Mouse (Mus musculus) limb, embryonic 12.5 days (tissue): ENCODE measurements around the gene Epha4. TPM values are rescaled to one million over a fixed set of nuclear protein-coding genes. Genes with fewer than 3 reads are reported as not detected.

Experiments
- ATAC-seq: fragments of 200-750 bp; cut with Nextera tagmentation; 2 replicates; pipeline ENCODE4 v1.8.0; 2017; ENCODE audit warnings: low read depth, moderate TSS enrichment; ENCODE audit not compliant: insufficient number of reproducible peaks, insufficient read depth, low FRiP score, low TSS enrichment
- H3K27ac ChIP-seq: fragments of 300-500 bp; sonication (generic); 2 replicates; pipeline ENCODE4 v1.5.1; 2016; ENCODE audit warnings: mild to moderate bottlenecking, moderate library complexity
- H3K27me3 ChIP-seq: fragments of 300-500 bp; sonication (generic); 2 replicates; pipeline ENCODE4 v1.6.1; 2016; ENCODE audit warnings: mild to moderate bottlenecking, moderate library complexity
- H3K36me3 ChIP-seq: fragments of 300-500 bp; sonication (generic); 2 replicates; pipeline ENCODE4 v1.6.1; 2016; ENCODE audit warnings: mild to moderate bottlenecking, moderate library complexity
- H3K4me1 ChIP-seq: fragments of 300-500 bp; sonication (generic); replicated peaks from 2 replicates; pipeline ENCODE4 v1.6.1; 2016
- H3K4me2 ChIP-seq: fragments of 300-500 bp; sonication (generic); 2 replicates; pipeline ENCODE4 v1.6.1; 2016; ENCODE audit warnings: mild to moderate bottlenecking, moderate library complexity
- H3K4me3 ChIP-seq: fragments of 300-500 bp; sonication (generic); replicated peaks from 2 replicates; pipeline ENCODE4 v1.5.1; 2016; ENCODE audit warnings: mild to moderate bottlenecking
- H3K9ac ChIP-seq: fragments of 300-500 bp; sonication (generic); replicated peaks from 2 replicates; pipeline ENCODE4 v1.6.1; 2016; ENCODE audit warnings: mild to moderate bottlenecking, moderate library complexity
- H3K9me3 ChIP-seq: fragments of 300-500 bp; sonication (generic); 2 replicates; pipeline ENCODE4 v1.6.1; 2016; ENCODE audit warnings: mild to moderate bottlenecking, moderate library complexity
- WGBS: fragments of 180-500 bp; shearing (Covaris S2); methylation state at CpG from one replicate; pipeline ENCODE4 v1.1.7; 2016; 5-methylcytosine and 5-hydroxymethylcytosine counted together
- polyA plus RNA-seq: library from polyadenylated mRNA; unstranded; fragments of >200 nt; fragmentation: Nextera tagmentation; extraction: Ambion mirVana; gene quantifications from 2 replicates; pipeline ENCODE4 v1.2.1, GENCODE M21; 2016

Gene Epha4
- polyA plus RNA-seq, 1 experiment from 2014 or later = 57.7 TPM

DNA sequence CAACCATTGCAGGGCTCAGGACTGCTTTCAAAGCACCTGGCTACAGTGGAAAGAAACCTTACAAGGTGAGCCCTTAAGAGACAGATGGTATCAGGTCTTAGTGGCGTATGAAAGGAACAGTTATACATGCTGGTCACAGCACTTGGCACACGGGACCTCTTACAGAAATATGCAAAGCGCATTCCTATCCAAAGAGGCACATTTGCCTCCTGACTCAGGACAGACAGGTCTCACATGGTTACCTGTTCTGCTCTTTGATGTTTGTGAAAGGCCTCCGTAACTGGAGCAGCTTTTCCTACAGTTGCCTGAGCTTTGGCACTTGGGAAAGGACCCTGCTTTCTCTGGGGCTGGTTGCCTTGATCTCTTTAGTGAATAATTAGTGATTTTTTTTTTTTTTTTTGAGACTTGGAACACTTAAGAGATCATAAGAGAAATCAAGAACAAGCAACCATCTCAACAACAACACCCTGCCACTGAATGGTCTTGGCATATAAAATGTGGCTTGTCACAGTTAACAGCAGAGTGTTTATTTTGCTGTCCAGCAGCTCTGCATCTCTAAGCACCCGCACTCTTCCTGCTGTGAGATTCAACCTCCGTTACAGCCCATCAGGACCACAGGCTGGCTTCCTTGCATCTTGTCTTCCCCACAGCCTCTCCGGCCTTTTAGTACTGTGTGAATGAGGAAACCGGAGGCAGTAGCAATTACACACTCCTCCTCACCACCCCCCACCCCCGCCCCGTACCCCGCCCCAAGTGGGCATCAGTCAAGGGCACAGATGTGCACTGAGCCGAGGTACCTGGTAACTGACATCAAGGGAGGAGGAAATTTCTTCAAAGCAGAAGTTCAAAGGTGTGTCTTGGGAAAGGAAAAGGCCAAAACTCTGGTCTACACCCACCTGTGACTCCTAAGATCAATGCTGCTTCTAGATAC is 41.2 kb downstream of the Epha4 start:
- Histone ChIP-seq H3K4me3 (no peak overlapping the region), H3K9ac (no peak overlapping the region), H3K9me3 (no peaks in the 10 kb centered on the region), H3K4me1 (peaks cover 22% of the 10 kb centered on the region), H3K27me3 (no peaks in the 10 kb centered on the region), H3K4me2 (no peak overlapping the region), H3K27ac (no peak overlapping the region), H3K36me3 (peaks cover 18% of the 10 kb centered on the region)
- 38% methylated on average over 12 of the region's 12 CpGs for WGBS
- no peak for ATAC-seq

DNA sequence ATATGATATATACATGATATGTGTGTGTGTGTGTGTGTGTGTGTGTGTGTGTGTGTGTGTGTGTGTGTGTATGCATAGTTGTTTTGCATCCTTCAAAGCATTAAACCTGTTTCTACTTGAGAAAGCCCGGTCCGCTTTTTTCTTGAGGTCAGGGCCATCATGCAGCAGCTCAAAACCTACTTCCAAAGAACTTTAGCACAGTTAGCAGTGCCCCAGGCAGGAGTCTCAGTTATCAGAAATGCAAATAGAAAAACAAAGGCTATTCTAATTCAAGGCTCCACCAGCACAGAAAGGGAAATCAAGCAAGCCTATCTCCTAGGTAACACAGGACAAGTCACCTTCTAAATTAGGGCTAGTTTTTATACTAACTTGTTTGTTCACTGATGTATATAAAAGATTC is 42.3 kb downstream of the Epha4 start:
- ATAC-seq = no peak
- Histone ChIP-seq H3K27me3 (no peaks in the 10 kb centered on the region), H3K27ac (no peak overlapping the region), H3K4me3 (no peak overlapping the region), H3K9me3 (no peaks in the 10 kb centered on the region), H3K4me1 (peaks cover 22% of the 10 kb centered on the region), H3K36me3 (peaks cover 18% of the 10 kb centered on the region), H3K4me2 (no peak overlapping the region), H3K9ac (no peak overlapping the region)
- WGBS = 85% methylated on average over 2 of the region's 2 CpGs

DNA sequence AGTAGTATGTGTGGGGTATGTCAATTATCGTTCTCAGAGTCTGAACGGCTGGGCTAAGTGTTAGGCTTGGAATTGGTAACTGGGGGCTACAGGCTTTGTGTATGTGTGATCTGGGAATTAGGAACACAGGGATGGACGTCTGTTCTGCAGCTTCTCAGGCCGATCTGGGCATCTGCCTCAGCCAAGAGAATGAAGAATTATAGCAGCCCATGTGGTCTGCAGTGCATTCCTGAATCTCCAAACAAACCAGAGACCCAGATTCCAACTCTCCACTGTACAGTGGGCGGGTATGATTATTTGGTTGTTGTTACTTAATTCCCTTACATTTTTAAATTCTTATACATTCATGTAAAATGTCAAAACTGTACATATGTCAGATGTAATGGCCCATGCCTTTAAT is 43.4 kb downstream of the Epha4 start:
- ATAC-seq = no peak
- 59% methylated on average over 5 of the region's 5 CpGs for WGBS
- H3K27ac ChIP-seq = no peak overlapping the region

DNA sequence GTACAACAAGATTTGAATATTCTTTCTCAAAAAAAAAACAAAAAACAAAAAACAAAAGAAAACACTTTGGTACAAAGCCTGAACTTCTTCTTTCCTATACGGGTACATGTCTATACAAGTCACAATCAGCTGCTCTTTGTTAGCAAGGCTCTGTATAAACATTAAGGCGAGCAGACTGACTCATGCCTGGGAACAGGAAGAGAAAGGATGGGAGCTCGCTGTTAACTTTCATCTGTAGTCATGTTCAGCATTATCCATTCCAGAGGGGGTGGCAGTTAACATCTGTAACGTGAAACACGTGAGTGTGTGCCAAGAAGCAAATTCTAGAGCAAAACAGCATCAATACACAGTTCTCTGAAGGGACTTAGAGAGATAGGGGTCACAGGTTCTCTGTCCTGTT is 43.9 kb downstream of the Epha4 start:
- no peak overlapping the region for H3K9ac ChIP-seq
- no peaks in the 10 kb centered on the region for H3K27me3 ChIP-seq
- peaks cover 11% of the 10 kb centered on the region; the same call in 1 of the 2 replicates for H3K36me3 ChIP-seq
- no peak overlapping the region for H3K4me3 ChIP-seq
- no peak overlapping the region for H3K27ac ChIP-seq
- H3K9me3 ChIP-seq = no peaks in the 10 kb centered on the region
- peaks cover 22% of the 10 kb centered on the region for H3K4me1 ChIP-seq
- no peak for ATAC-seq
- WGBS = 51% methylated on average over 5 of the region's 5 CpGs
- H3K4me2 ChIP-seq = no peak overlapping the region

More for the DNA sequence above, 43.4 kb downstream of the Epha4 start:
- Histone ChIP-seq H3K27me3 (no peaks in the 10 kb centered on the region), H3K9me3 (no peaks in the 10 kb centered on the region), H3K4me2 (no peak overlapping the region), H3K4me1 (peaks cover 22% of the 10 kb centered on the region), H3K36me3 (peaks cover 11% of the 10 kb centered on the region; the same call in 1 of the 2 replicates), H3K4me3 (no peak overlapping the region), H3K9ac (no peak overlapping the region)

DNA sequence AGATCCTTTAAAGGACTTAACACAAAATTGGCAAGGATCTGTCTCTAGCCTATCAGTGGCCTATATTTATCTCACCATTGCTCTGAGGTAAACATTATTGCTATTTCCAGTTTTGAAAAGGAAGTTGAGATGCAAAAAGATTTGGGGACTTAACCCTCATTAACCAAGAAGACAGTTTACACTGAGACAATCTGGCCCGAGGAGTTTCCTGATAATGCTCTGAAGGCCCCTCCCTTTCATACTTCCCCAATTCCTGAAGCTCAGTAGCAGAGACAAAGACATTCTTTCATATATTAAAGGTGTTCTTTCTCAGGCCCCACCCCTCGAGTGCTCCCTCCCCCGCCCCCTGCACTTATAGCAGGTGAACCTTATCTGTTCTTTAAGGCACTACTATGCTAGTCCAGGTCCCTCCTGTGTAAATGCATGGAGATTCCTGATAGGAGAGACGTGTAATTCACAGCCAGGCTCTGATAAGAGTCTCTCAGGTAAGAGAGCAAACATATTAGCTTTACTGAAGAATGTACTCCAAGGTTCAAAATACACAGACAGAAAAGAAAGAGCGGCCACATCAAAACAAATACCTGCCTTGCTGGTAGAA is 46.1 kb downstream of the Epha4 start:
- Histone ChIP-seq H3K9ac (no peak overlapping the region), H3K36me3 (peaks cover 11% of the 10 kb centered on the region; the same call in 1 of the 2 replicates), H3K4me2 (no peak overlapping the region), H3K4me3 (no peak overlapping the region), H3K9me3 (no peaks in the 10 kb centered on the region), H3K27me3 (no peaks in the 10 kb centered on the region), H3K27ac (no peak overlapping the region), H3K4me1 (peaks cover 5% of the 10 kb centered on the region)
- 84% methylated on average over 5 of the region's 5 CpGs for WGBS
- no peak for ATAC-seq

DNA sequence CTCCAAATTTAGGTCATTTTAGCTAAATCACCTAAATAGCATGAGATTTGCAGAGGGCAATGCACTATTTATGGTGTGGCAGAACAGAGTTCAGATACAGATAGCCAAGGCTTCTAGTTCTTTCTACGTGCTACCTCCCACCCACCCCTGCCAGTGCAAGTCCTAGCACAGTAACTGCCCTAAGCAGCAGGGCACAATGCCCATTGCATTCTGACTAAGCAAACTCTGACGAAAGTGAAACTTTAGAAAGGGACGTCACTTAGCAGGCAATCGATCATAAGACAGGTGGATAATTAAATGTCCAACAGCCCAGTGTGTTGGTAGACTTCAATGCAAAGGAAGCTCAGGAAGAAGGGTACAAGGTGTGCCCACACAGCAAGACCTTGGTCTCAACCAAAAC is 49.4 kb downstream of the Epha4 start:
- ATAC-seq = no peak
- H3K4me1 ChIP-seq = peaks cover 9% of the 10 kb centered on the region

DNA sequence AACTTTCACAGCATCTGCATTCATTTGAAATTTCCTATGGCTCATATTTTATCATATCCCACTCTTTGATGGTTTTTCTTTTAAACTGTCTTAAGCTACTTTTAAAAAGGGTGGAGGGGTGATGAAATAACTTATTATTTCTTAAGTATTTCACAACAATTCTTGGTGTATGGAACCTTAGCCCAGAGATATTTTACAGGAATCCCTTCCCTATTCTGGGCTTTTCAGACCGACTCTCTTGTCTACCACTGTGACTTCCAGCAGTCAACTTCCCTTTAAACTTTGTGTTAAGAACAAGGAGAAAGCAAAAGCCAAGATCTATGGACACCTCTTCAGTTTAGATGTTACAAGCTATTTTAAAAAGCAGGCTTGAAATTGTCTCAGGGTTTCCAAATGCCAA is 50.8 kb downstream of the Epha4 start:
- H3K4me3 ChIP-seq = no peak overlapping the region
- peaks cover 9% of the 10 kb centered on the region; the same call in 1 of the 2 replicates for H3K36me3 ChIP-seq
- no peak overlapping the region for H3K9ac ChIP-seq
- H3K4me1 ChIP-seq = peaks cover 14% of the 10 kb centered on the region
- H3K27ac ChIP-seq = no peak overlapping the region
- H3K9me3 ChIP-seq = no peaks in the 10 kb centered on the region
- no peak overlapping the region for H3K4me2 ChIP-seq
- no peaks in the 10 kb centered on the region for H3K27me3 ChIP-seq
- no peak for ATAC-seq
- WGBS = 64% methylated on average over 1 of the region's 1 CpGs

More for the DNA sequence above, 49.4 kb downstream of the Epha4 start:
- 80% methylated on average over 4 of the region's 4 CpGs for WGBS
- Histone ChIP-seq H3K9me3 (no peaks in the 10 kb centered on the region), H3K9ac (no peak overlapping the region), H3K4me2 (no peak overlapping the region), H3K36me3 (peaks cover 4% of the 10 kb centered on the region; the same call in 1 of the 2 replicates), H3K4me3 (no peak overlapping the region), H3K27ac (no peak overlapping the region), H3K27me3 (no peaks in the 10 kb centered on the region)

DNA sequence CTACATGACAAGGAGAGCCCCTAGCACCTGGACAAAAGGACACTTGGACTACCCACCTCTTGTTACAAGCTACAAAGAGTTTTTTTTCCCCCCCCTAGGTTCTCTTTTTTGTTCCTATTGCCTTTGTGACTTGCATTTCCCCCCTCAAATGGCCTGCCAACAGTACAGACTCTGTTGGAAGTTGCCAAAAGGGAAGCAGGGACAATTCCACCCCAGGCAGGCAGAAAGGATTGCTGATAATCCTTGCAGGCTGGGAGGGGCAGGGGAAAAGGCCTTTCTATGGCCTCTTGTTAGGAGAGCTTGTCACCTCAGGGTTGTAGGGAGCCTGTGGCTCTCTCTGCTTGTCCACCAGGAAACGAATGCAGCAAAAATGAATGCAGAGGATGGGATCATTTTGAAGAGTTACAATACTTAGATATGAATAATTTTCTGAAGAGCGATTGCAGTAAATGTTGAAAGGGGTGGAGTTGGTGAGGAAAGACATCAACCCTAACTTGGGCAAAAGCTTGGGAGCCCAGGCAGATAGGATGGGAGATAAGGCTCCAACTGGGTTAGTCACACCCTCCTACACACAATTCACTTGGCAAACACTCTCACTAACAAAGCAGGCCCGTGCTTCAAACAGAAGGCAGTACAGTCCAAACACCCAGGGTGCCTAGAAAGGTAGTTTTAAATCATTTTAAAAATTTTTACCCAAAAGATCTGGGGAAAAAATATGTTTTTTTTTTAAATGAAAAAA is 52.8 kb downstream of the Epha4 start:
- Histone ChIP-seq H3K4me3 (no peak overlapping the region), H3K36me3 (peaks cover 12% of the 10 kb centered on the region; the same call in 1 of the 2 replicates), H3K27me3 (no peaks in the 10 kb centered on the region), H3K9ac (no peak overlapping the region), H3K4me2 (no peak overlapping the region), H3K9me3 (no peaks in the 10 kb centered on the region), H3K4me1 (peaks cover 29% of the 10 kb centered on the region), H3K27ac (no peak overlapping the region)
- WGBS = 30% methylated on average over 3 of the region's 3 CpGs
- ATAC-seq = no peak

DNA sequence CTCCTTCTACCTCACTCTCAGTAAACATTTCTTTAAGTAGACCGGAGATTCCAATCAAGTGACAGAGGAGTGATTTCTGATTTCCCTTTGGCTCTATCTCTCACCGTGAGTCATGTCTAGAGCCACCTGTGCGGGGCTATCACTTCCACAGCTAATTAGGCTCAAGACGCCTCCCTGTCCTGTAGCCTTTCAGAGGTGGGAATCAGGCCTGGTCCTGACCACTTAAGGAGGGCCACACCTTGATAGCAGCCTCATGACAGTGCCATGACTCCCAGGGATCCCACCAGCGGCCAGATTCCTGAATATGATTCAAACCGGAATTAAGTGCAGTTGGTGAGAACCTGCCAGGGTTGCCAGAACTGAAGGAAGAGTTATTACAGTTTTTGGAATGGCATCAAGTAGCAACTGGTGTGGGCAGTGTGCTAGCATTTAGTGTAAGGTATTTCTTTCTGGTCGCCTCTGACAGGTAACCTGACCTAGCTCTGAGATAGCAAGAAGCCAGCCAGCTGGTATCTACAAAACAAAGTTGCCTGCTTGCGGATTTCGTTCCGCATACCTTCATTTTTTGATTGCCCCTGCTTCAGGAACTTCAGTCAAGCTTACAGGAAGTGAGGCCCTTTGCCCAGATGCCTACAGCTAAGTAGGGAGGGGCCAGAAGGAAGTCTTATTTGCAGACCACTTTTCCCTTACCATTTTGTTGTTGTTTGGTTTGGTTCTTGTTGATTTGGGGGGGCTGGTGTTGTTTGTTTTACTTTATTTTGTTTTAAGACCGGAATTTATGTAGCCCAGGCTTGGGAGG is 53.9 kb downstream of the Epha4 start:
- H3K27me3 ChIP-seq = no peaks in the 10 kb centered on the region
- no peaks in the 10 kb centered on the region for H3K9me3 ChIP-seq
- H3K4me2 ChIP-seq = no peak overlapping the region
- no peak overlapping the region for H3K4me3 ChIP-seq
- ATAC-seq = no peak
- no peak overlapping the region for H3K27ac ChIP-seq
- H3K9ac ChIP-seq = no peak overlapping the region
- peaks cover 12% of the 10 kb centered on the region; the same call in 1 of the 2 replicates for H3K36me3 ChIP-seq
- H3K4me1 ChIP-seq = peaks cover 33% of the 10 kb centered on the region
- 69% methylated on average over 11 of the region's 11 CpGs for WGBS

DNA sequence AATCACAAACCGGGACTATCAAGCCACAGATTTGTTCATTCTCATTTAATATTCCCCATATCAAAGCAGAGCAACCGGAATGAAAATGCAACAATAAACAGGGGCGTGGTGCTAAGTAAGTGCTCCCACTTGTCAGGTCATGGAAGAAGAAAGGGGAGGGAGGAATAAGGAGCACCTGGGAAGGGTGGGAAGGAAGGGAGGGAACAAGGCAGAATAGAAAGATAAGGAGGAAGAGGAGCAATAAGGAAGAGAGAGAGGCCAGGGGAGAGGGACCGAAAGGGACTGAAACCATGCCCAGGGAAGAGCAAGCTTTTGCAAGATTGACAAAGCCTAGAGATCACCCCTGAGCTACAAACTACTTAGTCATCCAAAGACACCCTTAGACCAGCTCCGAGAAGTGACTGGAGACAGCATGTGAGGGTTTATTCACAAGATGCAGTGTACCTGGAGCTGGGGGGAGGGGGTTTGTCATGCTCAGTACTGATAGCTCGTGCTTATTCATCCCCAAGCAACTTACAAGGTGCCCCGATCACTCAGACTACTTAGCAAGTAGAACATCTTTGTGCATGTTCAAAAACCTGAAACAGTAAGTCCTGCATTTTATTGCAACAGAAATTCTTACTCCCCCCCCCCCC is 56.0 kb downstream of the Epha4 start:
- WGBS = 74% methylated on average over 7 of the region's 7 CpGs
- H3K27ac ChIP-seq = no peak overlapping the region
- H3K4me1 ChIP-seq = peaks cover 33% of the 10 kb centered on the region
- peaks cover 12% of the 10 kb centered on the region; the same call in 1 of the 2 replicates for H3K36me3 ChIP-seq
- no peak overlapping the region for H3K4me2 ChIP-seq
- no peaks in the 10 kb centered on the region for H3K27me3 ChIP-seq
- H3K9ac ChIP-seq = no peak overlapping the region
- no peak overlapping the region for H3K4me3 ChIP-seq
- no peaks in the 10 kb centered on the region for H3K9me3 ChIP-seq
- ATAC-seq = no peak
